Mouse (Mus musculus): ENCODE data around the gene Cyp21a1.

- TF ChIP-seq GATA1 (IDR thresholded peaks at IDR 0.05; ENCODE audit: low read length) (no peak), TAL1 (IDR thresholded peaks at IDR 0.05; ENCODE audit: low read length) (no peak)
Observed at GRCm38 (mm10) chr17:34795633-34796032, 8.7 kb downstream of the Cyp21a1 start.

All from erythroblast, embryonic 14.5 days (primary cell).